Mouse (Mus musculus): ENCODE data around the gene Rbfox2.

DNA sequence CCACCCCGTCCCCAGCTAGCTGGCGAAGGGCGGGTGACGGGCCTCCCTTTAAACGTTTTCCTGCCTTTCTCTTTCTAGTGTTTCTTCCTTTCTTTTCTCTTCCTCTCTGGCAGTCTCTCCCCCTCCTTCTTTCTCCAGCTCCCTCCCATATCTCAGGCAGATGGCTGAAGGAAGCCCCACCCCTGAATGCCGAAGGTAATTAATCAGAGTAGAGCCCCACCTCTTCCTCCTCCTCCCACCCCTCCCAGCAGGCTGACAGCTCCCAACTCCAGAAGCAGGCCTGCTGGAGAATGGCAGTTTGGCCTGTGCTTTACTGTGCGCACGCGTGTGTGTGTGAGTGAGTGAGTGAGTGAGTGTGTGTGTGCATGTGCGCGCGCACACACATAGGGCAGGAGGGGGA, 153.2 kb downstream of the Rbfox2 start:
- TF ChIP-seq POLR2A (IDR thresholded peaks at IDR 0.05; ENCODE audit: borderline replicate concordance, insufficient read depth, low read length) (peak; percentile 44; the same call in 1 of the 2 replicates), CTCF (IDR thresholded peaks at IDR 0.05; ENCODE audit: borderline replicate concordance, insufficient read depth, low read depth, low read length) (no peak)

All from cerebellum, adult 2 months (tissue).